Mouse (Mus musculus): ENCODE data around the gene Tmem266.

- TF ChIP-seq CTCF (IDR thresholded peaks at IDR 0.05; ENCODE audit: low read depth, low read length) (no peak), POLR2A (IDR thresholded peaks at IDR 0.05; ENCODE audit: borderline replicate concordance, low read depth, low read length) (no peak)
Observed at GRCm38 (mm10) chr9:55332476-55332875, 5.8 kb downstream of the Tmem266 start.

Measured in bone marrow macrophage, adult 2 months (primary cell).